Mouse (Mus musculus) liver, embryonic 16.5 days (tissue): ENCODE measurements around the gene Llgl2. TPM values are rescaled to one million over a fixed set of nuclear protein-coding genes. Genes with fewer than 3 reads are reported as not detected.

Source experiments
- ATAC-seq: fragments of 200-750 bp; cut with Nextera tagmentation; 2 replicates; pipeline ENCODE4 v1.8.0; 2017; ENCODE audit warnings: low read depth, mild to moderate bottlenecking, moderate number of reproducible peaks, moderate library complexity
- H3K27ac ChIP-seq: fragments of 300-500 bp; sonication (generic); 2 replicates; pipeline ENCODE4 v1.5.1; 2014; ENCODE audit warnings: mild to moderate bottlenecking, low read length
- H3K27me3 ChIP-seq: fragments of 300-500 bp; sonication (generic); 2 replicates; pipeline ENCODE4 v1.6.1; 2014; ENCODE audit warnings: low read depth, low read length, mixed read lengths; ENCODE audit not compliant: control insufficient read depth, insufficient read depth
- H3K36me3 ChIP-seq: fragments of 300-500 bp; sonication (generic); 2 replicates; pipeline ENCODE4 v1.6.1; 2014; ENCODE audit warnings: mild to moderate bottlenecking; ENCODE audit not compliant: control insufficient read depth, insufficient read depth
- H3K4me1 ChIP-seq: fragments of 300-500 bp; sonication (generic); 2 replicates; pipeline ENCODE4 v1.6.1; 2014; ENCODE audit warnings: low read depth, low read length, mixed read lengths; ENCODE audit not compliant: control insufficient read depth
- H3K4me2 ChIP-seq: fragments of 300-500 bp; sonication (generic); 2 replicates; pipeline ENCODE4 v1.6.1; 2014; ENCODE audit warnings: low read depth, low read length, mixed read lengths
- H3K4me3 ChIP-seq: fragments of 300-500 bp; sonication (generic); 2 replicates; pipeline ENCODE4 v1.5.1; 2014; ENCODE audit warnings: low read depth, mild to moderate bottlenecking, low read length
- H3K9ac ChIP-seq: fragments of 300-500 bp; sonication (generic); 2 replicates; pipeline ENCODE4 v1.6.1; 2014; ENCODE audit warnings: low read depth, low read length
- H3K9me3 ChIP-seq: fragments of 300-500 bp; sonication (generic); replicated peaks from 2 replicates; pipeline ENCODE4 v1.6.1; 2016; ENCODE audit warnings: low read length; ENCODE audit not compliant: control insufficient read depth
- WGBS: fragments of 180-500 bp; shearing (Covaris S2); extraction: QIAGEN DNeasy Blood & Tissue Kit; methylation state at CpG from one replicate; pipeline ENCODE4 v1.1.7; 2014; ENCODE audit not compliant: insufficient replicate concordance; 5-methylcytosine and 5-hydroxymethylcytosine counted together
- polyA plus RNA-seq: library from polyadenylated mRNA; unstranded; fragments of >200 nt; fragmentation: Nextera tagmentation; extraction: Ambion mirVana; gene quantifications from 2 replicates; pipeline ENCODE4 v1.2.1, GENCODE M21; 2015

The Llgl2 gene
- polyA plus RNA-seq, 1 experiment from 2014 or later = 15.6 TPM

DNA sequence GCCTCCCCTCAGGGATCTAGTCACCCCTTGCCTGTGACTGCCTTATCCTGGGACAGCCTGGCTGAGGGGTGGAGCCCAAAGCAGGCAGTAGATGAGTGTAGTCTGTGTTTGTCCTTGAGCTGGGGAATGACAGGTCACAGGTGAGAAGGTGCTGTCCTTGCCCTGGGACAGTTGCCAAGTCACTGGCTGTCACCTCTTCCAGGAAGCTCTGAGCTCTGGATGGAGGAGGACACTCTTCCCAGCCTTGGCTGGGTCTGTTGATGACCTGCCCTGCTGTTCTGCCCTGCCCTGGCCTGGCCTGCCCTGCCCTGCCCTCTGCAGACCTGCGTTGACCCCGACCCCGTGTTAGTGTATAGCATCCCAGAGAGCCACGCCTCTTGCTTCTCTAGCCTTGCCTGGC, 48.6 kb downstream of the Llgl2 start:
- Histone ChIP-seq H3K4me2 (no peak overlapping the region), H3K9me3 (no peaks in the 10 kb centered on the region), H3K27ac (no peak overlapping the region), H3K36me3 (no peaks in the 10 kb centered on the region), H3K27me3 (no peaks in the 10 kb centered on the region), H3K4me1 (peaks cover 16% of the 10 kb centered on the region), H3K4me3 (no peak overlapping the region), H3K9ac (no peak overlapping the region)
- WGBS = 47% methylated on average over 4 of the region's 4 CpGs
- peak; percentile 70 for ATAC-seq

DNA sequence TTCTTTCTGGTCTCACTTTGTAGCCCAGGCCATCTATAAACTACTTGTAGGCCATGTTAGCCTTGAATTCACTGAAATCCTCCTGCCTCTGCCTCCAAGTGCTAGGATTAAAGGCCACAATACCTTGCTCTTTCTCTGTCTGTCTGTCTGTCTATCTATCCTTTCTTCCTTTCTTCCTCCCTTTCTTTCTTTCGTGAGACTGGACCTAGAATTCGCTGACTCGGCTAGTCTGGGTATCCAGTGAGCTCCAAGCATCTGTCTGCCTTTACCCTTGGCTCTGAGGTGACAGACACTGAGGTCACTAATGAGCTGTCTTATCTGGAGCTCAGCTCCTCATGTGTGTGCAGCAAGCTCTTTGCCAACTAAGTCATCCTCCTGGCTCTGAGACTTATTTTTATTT, 52.1 kb downstream of the Llgl2 start:
- H3K9me3 ChIP-seq = no peaks in the 10 kb centered on the region
- H3K4me2 ChIP-seq = no peak overlapping the region
- no peak for ATAC-seq
- 74% methylated on average over 3 of the region's 3 CpGs for WGBS
- no peaks in the 10 kb centered on the region for H3K27me3 ChIP-seq
- H3K4me3 ChIP-seq = no peak overlapping the region
- H3K9ac ChIP-seq = no peak overlapping the region
- H3K4me1 ChIP-seq = peaks cover 9% of the 10 kb centered on the region
- H3K27ac ChIP-seq = no peak overlapping the region
- H3K36me3 ChIP-seq = no peaks in the 10 kb centered on the region

DNA sequence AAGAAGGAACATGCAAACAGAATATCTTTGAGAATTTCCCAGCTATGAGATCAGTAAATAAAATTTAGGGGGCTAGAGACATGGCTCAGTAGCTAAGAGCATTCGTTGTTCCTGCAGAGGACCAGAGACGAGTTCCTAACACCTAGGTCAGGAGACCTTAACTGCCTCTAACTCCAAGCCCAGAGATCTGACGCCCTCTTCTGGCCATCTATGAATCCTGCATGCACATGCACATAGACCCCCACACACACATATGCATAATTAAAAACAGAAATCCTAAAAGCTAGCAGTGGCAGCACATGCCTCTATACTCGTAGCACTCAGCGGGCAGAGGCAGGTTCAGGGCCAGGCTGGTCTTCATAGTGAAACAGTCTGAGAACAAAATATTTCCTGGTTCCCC, 52.6 kb downstream of the Llgl2 start:
- Histone ChIP-seq H3K9me3 (no peaks in the 10 kb centered on the region), H3K4me3 (no peak overlapping the region), H3K36me3 (no peaks in the 10 kb centered on the region), H3K9ac (no peak overlapping the region), H3K27me3 (no peaks in the 10 kb centered on the region), H3K4me1 (peaks cover 9% of the 10 kb centered on the region), H3K27ac (no peak overlapping the region), H3K4me2 (no peak overlapping the region)
- ATAC-seq = no peak
- WGBS = 60% methylated on average over 5 of the region's 5 CpGs

DNA sequence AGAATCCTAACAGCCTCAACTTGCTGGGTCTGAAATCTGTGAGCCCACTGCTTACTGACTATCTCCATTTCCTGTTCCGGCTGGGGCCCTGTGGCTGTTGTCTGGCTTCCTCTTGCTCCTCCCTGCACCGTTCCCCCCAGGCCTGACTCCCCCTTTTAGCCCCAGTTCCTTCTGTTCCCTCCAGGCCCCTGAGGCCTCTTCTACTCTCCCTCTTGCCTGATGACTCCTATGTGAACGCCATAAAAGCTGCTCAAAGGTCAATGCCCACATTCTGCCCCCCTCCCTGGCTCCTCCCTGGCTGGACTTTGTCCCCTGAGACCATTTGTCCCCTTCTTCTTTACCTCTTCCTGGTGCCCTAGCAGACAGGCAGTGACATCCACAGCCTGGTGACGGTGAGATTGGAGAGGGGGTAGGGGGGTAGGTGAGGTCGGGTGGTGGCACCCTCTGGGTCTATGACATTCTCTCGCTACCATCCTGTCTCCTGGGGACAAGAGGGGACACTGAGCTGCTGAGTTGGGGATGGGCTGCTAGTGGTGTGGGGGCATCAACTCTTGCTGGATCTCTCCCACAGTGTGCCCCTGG, 53.4 kb downstream of the Llgl2 start:
- Histone ChIP-seq H3K36me3 (no peaks in the 10 kb centered on the region), H3K9ac (peak overlapping the region; percentile 24), H3K9me3 (no peaks in the 10 kb centered on the region), H3K4me1 (peaks cover 8% of the 10 kb centered on the region), H3K27ac (no peak overlapping the region), H3K27me3 (no peaks in the 10 kb centered on the region), H3K4me2 (no peak overlapping the region), H3K4me3 (no peak overlapping the region)
- WGBS = 29% methylated on average over 6 of the region's 6 CpGs
- ATAC-seq = no peak

DNA sequence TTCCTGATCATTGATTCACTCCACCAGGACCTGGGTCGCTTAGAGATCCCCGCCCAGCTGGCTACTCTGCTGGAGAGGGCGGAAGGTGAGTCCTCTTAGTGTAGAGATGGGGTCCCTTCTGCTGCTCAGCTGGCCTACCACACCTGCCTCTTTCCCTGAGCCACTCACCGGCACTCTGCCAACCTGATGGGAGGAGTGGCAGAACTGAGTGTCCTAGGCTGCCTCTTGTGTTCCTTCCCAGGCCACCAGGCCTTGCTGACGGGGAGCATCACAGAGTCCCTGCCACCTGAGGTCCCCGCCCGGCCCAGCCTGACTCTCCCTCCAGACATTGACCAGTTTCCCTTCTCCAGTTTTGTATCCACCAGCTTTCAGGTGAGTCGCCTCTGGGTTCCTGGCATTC, 54.2 kb downstream of the Llgl2 start:
- Histone ChIP-seq H3K27ac (no peak overlapping the region), H3K9me3 (no peaks in the 10 kb centered on the region), H3K4me1 (peaks cover 4% of the 10 kb centered on the region), H3K9ac (no peak overlapping the region), H3K27me3 (peaks cover 2% of the 10 kb centered on the region; the same call in 1 of the 2 replicates), H3K4me2 (no peak overlapping the region), H3K36me3 (no peaks in the 10 kb centered on the region), H3K4me3 (no peak overlapping the region)
- no peak for ATAC-seq
- 77% methylated on average over 8 of the region's 8 CpGs for WGBS

DNA sequence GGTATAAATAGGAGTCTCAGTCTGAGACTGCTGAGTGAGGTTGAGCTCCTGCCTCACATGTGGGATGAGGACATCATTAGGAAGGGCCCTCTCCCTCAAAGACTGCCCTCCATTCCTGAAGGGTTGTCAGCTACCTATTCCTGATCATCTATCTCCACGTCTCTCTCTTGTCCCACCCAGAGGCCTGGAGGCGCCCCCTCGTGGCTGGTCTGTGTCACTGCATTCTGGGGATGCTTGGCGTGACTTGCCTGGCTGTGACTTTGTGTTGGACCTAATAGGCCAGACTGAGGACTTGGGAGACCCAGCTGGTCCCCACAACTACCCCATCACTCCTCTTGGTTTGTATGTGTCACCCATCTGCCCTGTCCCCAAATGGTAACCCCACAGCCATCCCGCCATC, 57.2 kb downstream of the Llgl2 start:
- Histone ChIP-seq H3K27me3 (peaks cover 2% of the 10 kb centered on the region; the same call in 1 of the 2 replicates), H3K36me3 (no peaks in the 10 kb centered on the region), H3K27ac (no peak overlapping the region), H3K9me3 (no peaks in the 10 kb centered on the region), H3K4me2 (no peak overlapping the region), H3K9ac (no peak overlapping the region), H3K4me3 (no peak overlapping the region), H3K4me1 (peaks cover 4% of the 10 kb centered on the region)
- 0 out of 2 replicates have a peak, but pooled peaks have one; percentile 28 for ATAC-seq
- 22% methylated on average over 5 of the region's 5 CpGs for WGBS

DNA sequence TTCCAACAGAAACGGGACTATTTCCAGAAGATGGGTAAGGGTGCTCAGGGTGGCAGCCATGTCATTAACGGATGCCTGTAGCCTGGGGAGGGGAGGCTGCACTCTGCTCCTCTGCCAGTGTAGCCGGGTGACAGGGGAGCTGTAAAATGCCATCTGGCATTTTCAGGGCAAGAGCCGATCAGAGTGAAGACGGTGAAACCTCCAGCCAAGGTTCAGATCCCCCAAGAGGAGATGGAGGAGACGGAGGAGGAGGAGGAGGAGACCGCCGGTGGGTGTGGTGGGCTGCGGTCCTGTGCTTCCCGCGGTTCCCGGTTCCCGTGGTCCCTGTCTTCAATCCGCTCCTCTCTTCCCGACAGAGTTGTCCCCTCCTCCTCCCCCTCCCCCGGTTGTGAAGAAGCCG, 59.4 kb downstream of the Llgl2 start:
- H3K4me1 ChIP-seq = no peaks in the 10 kb centered on the region
- ATAC-seq = no peak
- no peak overlapping the region for H3K27ac ChIP-seq
- H3K9me3 ChIP-seq = no peaks in the 10 kb centered on the region
- H3K4me3 ChIP-seq = no peak overlapping the region
- 43% methylated on average over 16 of the region's 17 CpGs for WGBS
- peaks cover 2% of the 10 kb centered on the region; the same call in 1 of the 2 replicates for H3K27me3 ChIP-seq
- H3K4me2 ChIP-seq = no peak overlapping the region
- H3K36me3 ChIP-seq = no peaks in the 10 kb centered on the region
- H3K9ac ChIP-seq = no peak overlapping the region

DNA sequence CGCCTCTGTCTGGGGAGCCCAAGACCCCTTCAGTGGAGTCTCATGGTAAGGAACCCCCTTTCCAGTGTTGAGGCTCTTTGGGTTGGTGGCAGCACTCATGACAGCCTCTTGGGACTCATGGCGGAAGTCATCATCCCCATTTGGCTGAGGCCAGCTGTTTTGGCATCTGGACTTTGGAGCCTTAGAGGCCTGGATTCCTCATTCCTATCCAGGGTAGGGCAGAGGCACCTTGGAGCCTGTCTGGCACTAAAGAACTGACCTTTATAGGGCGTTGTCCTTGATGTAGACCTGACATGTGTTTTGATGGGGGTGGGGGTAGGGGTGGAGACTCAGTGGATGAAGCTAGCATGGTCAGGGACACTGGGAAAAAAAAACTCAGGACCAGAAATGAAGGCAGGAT, 60.5 kb downstream of the Llgl2 start:
- Histone ChIP-seq H3K4me3 (no peak overlapping the region), H3K27ac (no peak overlapping the region), H3K27me3 (peaks cover 2% of the 10 kb centered on the region; the same call in 1 of the 2 replicates), H3K4me1 (no peaks in the 10 kb centered on the region), H3K9me3 (no peaks in the 10 kb centered on the region), H3K9ac (no peak overlapping the region), H3K36me3 (no peaks in the 10 kb centered on the region), H3K4me2 (no peak overlapping the region)
- no peak for ATAC-seq
- 69% methylated on average over 3 of the region's 3 CpGs for WGBS

DNA sequence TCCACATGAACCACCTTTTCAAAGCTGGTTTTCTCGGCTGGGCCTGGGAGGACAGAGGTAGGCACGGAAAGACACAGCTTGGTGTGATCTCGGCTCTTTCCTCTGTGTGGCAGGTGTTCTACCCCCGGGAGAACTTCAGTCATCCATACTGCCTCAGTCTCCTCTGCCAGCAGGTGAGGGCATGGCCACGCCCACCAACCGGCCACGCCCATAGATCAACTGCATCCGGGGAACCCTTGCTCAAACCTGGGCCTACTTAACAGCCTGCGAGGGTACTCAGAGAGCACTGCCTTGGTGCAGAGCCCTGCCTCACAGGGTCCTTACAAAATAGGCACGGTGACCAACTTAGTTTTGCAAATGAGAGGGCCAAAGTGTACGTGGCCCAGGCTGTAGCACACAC, 61.4 kb downstream of the Llgl2 start:
- no peak overlapping the region for H3K9ac ChIP-seq
- no peaks in the 10 kb centered on the region for H3K4me1 ChIP-seq
- ATAC-seq = no peak
- H3K4me3 ChIP-seq = no peak overlapping the region
- H3K9me3 ChIP-seq = no peaks in the 10 kb centered on the region
- no peak overlapping the region for H3K27ac ChIP-seq
- 58% methylated on average over 11 of the region's 11 CpGs for WGBS
- H3K36me3 ChIP-seq = no peaks in the 10 kb centered on the region
- no peak overlapping the region for H3K4me2 ChIP-seq
- peaks cover 2% of the 10 kb centered on the region; the same call in 1 of the 2 replicates for H3K27me3 ChIP-seq
